Mouse (Mus musculus): ENCODE measurements around the gene Zfp12.

Gene Zfp12

DNA sequence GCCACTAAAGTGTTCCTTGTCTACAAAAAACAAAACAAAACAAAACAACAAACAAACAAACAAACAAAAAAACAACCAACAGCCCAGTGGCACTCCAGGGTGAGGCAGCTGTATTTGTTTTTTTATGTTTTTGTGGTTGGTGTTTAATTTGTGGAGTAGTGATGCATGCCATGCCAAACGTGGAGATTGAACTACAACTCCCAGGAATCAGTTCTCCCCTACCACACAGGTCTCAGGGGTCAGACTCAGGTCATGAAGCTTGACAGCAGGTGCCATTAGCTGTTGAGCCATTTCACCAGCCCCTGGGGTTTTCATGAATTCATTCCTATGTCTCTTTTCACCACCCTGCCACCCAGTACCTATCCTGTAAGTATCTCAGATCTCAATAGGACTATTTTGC is 30.4 kb downstream of the Zfp12 start:
- DNase-seq (ENCODE audit: low read depth, low spot score), result no peak

DNA sequence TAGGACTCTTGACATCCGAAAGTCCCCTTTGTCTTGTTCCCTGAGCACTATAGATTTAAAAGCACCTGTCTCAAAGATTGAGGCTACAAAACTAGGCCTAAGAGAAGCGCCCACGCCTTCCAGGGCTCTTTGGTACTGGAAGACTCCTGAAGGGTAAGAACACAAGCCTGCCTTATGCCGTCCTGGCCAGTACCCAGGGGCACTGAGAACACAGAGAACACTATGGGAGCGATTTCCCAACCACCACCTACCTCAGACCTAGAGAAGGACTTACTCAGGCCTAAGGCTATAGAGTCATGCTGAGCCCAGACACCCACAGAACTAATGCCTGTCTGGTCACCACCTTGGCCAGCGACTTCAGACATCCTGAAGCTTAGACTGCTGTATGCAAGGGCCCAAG is 31.8 kb downstream of the Zfp12 start:
- no peak for DNase-seq (ENCODE audit: low read depth, low spot score)

DNA sequence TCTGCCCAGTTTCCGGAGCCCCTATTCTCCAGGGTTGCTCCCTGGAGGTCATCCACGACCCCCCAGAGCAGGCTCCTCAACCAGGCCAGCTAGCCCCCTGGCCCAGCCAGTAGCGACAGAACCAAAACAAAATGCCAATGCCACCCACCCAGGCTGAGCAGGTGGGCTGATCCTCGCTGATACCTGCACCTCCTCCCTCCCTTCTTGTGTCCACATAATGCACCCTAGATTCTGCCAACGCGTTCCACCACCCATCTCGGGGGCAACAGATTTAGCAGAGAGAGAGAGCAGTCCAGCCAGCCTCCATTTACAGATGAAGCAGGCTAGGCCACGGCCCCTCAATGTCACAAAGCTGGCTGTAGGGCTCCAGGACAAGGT is 34.0 kb downstream of the Zfp12 start:
- no peak for DNase-seq (ENCODE audit: low read depth, low spot score)

DNA sequence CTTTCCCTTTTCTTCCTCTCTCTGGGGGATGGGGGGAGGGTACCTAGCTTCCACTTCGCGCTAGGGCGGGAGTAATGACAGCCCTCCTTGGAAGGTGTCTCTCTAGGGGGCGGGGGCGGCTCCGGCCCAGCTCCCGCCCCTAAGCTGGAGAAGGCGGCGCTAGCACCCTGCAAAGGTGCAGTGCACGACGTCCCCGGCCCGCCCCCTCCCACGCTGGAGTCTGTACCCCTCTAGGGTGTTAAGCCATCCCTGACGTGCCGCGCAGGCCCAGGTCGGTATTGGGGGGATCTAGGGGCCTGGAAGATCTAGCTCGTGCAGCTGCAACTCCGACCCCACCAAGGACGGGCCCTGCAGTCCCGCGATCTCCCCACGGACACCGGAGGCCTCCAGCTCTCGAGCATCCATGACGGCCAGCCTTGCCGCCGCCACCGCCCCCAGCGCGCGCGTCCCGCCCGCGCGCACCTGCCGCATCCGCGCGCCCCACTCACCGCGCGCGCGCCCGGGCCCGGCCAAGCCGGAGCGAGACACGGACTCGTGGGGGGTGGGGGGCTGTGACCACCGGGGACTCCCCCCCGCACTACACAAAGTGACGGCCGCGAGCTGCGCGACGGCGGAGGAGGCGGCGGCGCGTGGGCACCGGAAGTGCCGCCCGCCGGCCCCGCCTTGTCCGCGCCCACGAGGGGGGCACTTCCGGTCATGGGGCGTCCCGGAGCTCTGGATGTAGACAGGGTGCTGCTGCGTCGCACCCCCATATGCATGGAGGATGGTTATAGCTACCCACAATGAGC is 34.6 kb downstream of the Zfp12 start, which contains the start of gene Zfp316:
Gene Zfp316, minus strand, starts transcription at position 660 of the 788 bp plus-strand sequence.
- DNase-seq (ENCODE audit: low read depth, low spot score), result peak; percentile 58

DNA sequence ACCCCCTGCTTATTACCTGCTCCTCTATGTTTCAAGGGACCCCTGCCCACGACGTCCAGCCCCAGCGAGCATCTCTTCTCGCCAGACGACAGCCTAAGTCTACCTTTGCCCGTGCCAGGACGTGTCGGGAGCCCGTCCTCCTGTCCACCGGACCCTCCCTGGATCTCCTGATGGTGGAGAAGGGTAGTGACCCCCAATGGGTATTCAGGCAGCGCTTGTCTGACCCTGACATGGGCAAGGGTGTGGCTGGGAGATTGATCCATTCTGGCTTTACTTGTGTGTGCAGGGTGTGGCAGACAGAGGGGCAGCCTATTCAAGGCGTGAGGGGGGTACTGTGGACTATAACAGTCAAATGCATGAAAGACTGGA is 35.2 kb downstream of the Zfp12 start:
- DNase-seq (ENCODE audit: low read depth, low spot score), result no peak

DNA sequence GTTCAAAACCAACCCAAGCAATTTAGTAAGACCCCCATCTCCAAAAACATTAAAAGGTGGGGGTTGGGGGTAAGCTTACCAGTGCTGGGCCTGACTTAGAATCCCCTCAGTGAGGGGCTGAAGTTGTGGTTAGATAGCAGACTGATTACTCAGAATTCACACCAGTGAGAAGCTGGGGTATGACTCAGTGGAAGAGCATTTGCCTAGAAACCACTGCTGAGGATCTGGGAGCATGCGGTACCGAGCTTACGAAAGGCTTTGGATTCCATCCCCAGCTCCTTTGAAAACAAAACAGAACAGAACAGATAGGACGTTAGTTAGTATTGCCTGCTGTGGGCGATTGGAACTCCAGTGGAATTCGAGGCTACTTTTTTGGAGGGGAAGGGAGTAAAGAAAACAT is 36.7 kb downstream of the Zfp12 start:
- DNase-seq (ENCODE audit: low read depth, low spot score), result peak; percentile 65

DNA sequence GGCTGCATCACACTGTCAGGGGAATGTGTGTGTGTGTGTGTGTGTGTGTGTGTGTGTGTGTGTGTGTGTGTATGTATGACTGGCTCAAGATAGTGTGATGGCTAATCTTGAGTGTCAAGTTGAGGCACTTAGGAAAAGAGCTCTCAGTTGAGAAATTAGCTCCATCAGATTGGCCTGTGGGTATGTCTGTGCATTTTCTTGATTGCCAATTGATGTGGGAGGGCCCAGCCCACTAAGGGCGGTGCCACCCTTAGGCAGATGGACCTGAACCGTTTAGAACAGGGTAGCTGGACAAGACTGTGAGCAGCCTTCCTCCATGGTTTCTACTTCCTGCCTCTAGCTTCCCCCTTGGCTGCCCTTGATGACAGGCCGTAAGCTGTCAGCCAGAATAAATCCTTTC is 37.1 kb downstream of the Zfp12 start:
- DNase-seq (ENCODE audit: low read depth, low spot score), result no peak

DNA sequence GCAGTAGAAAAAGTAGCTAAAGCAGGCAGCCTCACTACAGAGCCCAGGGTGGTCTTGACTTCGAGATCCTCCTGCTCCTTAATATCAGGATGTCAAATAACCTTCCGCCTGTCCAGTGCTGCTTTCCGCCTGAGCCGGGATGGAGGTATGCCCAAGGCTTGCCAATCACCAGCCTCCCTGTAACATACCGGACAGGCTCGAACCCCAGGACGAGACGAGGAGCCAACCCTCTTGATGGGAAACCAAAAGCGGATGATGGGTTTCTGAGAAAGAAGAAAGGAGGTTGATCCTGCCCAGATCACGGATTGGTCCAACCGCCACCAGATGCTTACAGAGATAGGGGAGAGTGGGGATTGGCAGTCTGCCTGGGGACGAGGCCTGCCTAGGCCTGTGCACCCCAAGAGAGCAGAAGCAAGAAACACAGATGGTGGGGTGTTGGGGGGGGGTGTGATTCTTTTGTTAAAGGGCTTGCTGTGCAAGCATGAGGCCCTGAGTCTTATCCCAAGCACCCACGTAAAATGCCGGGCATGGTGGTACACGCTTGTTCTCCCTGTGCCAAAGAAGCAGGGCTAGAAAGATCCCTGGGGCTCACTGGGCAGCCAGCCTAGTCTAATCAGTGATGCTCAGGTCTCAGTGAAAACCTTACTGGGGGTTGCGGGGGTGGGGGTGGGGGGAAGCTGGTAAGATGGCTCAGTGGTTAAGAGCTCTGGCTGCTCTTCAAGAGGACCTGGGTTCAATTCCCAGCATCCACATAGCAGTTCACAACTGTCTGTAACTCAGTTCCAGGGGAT is 37.8 kb downstream of the Zfp12 start:
- DNase-seq (ENCODE audit: low read depth, low spot score), result no peak

DNA sequence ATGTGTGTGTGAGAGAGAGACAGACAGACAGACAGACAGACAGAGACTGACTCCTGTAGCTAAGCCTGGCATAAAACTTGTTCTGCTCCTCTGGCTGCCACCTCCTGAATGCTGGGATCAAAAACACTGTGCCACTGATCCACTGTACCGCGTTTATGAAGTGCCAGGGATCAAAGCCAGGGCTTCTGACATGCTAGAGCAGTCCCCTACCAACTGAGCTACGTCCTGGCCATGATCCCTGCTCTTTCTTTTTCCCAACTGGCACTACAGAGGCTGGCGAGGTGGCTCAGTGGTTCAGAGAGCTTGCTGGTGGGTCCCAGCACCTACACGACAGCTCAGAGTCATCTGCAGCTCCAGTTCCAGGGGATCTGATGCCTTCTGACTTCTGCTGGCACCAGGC is 40.8 kb downstream of the Zfp12 start:
- DNase-seq (ENCODE audit: low read depth, low spot score), result no peak

DNA sequence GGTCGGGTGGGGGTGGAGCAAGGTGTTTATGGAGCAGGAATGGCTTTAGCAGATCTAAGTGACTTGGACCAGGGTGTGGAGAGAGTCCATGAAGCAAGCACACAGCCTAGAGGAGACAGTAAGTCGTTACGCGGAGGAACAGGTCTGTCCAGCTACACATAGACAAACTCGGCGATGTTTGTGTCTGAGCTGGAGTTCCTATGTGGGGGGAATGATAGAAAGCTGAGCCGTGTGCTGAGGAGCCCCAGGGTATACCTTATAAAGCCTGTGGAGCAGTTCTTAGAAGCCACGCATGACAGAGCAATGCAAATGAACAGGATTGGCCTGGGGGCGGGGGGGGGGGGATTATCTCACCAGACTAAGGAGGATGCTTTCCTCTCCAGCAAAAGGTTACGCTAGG is 44.3 kb downstream of the Zfp12 start:
- no peak for DNase-seq (ENCODE audit: low read depth, low spot score)

DNA sequence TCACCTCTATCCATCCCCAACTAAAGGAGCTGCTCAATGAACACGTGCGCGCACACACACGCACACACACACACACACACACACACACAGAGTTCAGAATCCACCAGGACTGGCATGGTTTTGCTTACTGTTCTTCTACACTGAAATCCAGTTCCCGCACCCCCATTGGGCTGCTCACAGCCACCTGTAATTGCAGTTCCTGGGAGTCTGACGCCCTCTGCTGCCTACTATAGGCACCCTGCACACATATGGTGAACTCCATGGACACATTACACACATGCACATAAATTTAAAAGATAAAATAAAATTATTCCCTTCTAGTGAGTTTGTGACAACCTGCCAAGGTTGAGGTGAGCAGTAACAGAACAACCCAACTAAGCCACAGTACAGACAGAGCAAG is 49.8 kb downstream of the Zfp12 start:
- DNase-seq (ENCODE audit: low read depth, low spot score), result no peak

DNA sequence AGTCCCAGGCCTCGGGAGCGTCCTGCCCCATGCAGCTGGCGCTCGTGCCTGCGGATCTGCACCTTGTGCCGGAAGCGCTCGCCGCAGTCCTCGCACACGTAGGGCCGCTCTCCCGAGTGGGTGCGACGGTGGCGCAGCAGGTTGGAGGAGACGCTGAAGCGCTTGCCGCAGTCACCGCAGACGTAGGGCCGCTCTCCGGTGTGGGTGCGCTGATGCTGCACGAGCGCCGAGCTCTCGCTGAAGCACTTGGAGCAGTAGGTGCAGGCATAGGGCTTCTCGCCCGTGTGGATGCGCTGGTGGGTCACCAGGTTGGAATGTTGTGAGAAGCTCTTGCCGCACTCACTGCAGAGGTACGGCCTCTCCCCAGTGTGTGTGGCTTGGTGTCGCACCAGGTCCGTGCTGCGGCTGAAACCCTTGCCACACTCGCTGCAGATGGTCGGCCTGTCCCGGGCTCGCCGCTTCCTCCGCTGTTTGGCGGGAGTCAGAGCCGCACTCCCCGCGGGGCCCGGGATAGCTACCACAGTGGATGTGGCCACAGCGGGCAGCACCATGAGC is 52.9 kb downstream of the Zfp12 start:
- no peak for DNase-seq (ENCODE audit: low read depth, low spot score)

DNA sequence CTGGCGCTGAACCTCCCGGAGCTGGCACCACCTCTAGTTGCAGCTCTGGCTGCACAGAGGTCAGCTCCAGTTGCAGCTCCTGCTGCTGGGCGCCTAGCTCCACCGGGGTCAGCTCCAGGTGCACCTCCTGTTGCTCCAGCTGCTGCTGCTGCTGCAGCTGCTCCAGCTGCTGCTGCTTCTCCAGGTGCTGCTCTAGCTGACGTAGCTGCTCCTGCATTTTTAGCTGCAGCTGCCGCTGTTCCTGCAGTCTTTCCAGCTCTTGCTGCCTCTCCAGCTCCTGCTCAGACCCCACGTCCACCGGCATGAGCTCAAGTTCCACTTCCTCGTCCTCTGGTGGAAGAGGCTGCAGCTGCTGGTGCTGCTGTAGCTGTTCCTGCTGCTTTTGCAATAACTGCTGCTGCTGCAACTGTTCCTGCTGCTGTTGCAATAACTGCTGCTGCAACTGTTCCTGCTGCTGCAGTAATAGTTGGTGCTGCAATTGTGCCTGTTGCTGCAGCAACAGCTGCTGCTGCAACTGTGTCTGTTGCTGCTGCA is 53.5 kb downstream of the Zfp12 start:
- DNase-seq (ENCODE audit: low read depth, low spot score), result no peak

DNA sequence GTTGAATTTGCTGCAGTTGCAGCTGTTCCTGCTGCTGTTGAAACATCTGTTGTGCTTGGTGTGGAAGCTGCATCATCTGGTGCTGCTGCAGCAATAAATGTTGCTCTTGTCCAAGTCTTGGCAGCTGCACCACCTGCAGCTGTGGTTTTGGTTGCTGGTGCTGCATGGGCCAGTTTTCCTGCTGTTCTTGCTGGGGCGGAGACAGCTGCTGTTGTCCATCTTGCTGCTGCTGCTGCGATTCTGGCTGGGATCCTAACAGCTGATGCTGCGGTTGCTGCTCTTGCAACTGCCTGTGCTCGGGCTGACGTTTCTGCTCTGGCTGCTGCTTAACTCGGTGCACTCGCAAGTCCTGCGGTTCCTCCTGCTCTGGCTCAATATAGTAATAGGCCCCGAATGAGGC is 54.3 kb downstream of the Zfp12 start:
- DNase-seq (ENCODE audit: low read depth, low spot score), result no peak

DNA sequence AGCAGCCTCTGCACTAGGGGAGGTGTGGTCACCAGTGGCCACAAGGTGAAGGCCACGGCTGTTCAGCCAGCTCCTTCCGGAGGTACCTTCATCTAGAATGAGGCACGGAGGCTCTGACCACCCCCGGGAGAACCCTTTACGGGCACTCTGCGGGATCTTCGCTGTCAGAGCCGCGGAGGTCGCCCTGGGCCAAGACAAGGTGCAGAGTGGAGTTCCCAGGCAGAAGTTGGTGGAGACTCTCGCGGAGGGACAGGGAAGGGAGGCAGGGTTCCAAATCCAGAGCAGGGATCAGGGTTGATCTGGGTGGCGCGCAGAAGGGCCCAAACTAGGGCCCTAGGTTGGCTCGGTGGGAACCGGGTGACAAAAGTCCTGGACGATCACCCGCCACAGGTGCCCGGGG is 57.9 kb downstream of the Zfp12 start:
- no peak for DNase-seq (ENCODE audit: low read depth, low spot score)

DNA sequence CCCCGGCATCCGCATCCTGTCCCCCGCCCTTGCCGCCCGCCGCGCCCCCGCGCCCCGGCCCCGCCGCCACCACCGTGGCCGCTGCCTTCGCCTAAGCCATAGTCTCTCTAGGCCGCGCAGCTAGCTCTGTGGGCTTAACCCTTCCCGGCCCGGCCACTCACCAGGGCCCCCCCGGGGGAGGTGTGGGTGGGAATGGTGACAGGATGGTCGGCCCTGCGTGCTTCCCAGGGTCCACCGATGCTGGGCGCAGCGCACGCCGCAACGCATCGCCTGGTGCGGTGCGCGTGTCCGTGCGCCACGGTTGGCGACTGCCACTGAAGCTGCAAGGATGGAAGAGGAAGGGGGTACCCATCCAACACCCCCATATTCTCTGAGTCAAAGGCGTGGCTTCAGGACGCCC is 58.4 kb downstream of the Zfp12 start, which contains the start of gene Zfp853:
Gene Zfp853, minus strand, starts transcription at position 220 of the 400 bp plus-strand sequence.
- no peak for DNase-seq (ENCODE audit: low read depth, low spot score)

DNA sequence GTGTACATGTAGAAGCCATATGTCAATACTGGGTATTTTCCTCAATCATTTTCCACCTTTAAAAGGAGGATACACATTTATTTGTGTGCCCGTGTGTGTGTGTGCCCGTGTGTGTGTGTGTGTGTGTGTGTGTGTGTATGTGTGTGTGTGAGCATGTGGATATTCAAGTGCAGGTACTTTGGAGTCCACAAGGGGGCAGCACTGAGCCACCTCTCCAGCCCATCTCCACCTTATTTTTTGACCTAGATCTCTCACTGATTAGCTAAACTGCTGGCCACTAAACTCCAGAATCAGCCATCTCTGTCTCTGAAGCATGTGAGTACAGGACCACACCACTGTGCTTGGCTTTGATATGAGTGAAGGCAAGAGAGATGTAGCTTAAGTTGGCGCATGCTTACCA is 59.9 kb downstream of the Zfp12 start:
- no peak for DNase-seq (ENCODE audit: low read depth, low spot score)

DNA sequence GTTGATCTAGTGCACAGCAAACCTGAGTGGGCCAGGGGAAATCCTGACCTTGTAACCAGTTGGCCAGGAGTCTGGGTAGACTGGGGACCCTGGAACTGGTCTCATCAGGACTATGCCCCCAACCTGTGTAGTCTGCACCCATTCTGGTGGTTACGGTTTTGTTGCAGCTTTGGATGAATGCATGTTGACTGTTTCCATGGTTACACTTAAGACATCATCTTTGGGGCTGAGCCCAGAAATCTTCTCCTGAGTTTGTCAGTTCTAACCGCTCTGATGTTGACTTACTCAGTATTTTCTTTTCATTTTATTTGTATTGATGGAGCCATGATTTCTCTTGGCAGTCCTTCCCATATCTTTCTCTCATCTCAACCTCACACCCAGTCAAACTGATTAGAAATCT is 60.4 kb downstream of the Zfp12 start:
- no peak for DNase-seq (ENCODE audit: low read depth, low spot score)

DNA sequence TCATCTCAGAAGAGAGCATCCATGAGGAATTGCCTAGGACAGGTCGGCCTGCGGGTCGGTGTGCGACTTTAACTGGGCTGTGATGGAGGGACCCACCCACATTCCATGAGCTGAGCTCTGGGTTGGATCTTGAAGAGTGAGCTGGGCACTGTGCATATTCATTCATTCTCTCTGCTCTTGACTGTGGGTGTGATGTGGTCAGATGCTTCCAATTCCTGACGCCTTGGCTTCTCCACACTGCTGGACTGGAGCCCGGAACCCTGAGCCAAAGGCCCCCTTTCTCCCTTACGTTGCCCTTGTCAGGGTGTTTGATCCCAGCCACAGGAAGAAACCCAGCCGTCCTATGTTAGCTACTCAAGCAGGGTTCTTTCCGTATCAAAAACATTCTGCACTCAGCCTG is 63.0 kb downstream of the Zfp12 start:
- DNase-seq (ENCODE audit: low read depth, low spot score), result no peak

DNA sequence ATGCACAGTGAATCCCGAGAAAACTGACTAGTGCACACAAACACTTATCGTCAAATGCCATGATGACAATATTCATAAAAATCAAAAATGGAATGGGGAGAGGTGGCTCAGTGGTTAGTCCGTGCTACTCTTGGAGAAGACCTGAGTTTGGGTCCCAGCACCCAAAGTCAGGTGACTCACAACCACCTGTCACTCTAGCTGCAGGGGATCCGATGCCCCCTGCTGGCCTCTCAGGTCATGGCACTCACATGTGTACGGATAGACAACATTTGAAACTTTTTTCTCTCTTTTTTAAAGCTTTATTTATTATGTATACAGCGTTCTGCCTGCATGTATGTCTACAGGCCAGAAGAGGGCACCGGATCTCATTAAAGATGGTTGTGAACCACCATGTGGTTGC is 63.4 kb downstream of the Zfp12 start:
- DNase-seq (ENCODE audit: low read depth, low spot score), result no peak
